Mouse (Mus musculus): ENCODE results near the gene E030025P04Rik.
A peak's percentile ranks its signal among the peaks of the same experiment; 100 is the strongest.

E030025P04Rik gene

GRCm38 (mm10) chr11:109144236-109144635 is at the start of gene E030025P04Rik:
E030025P04Rik (minus strand) TSS chr11:109144369.
- no peak for DNase-seq

GRCm38 (mm10) chr11:109192673-109193557 is 48.7 kb upstream of the E030025P04Rik start:
- DNase-seq = peak; percentile 72 to 84

DNA sequence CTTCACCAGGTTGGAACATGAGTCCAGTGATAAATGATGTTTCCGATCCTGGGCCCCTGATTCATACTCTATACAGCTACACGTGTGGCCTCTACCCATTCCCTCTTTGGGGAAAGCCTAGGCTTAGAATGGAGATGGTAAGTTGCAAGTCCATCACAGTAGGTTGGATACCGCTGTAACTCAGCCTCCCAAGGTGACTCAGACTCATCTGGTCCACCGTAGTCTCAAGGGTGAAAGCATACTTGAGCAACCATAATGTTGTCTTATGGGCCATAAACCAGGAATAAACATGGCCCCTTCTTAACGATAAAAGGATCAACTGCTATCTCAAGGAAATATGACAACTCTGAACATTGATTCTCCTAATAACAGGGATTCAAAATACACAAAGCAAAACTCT is 44.1 kb upstream of the E030025P04Rik start:
- DNase-seq = no peak

GRCm38 (mm10) chr11:109187631-109188184 is 43.5 kb upstream of the E030025P04Rik start:
- DNase-seq = no peak

- DNase-seq = no peak
These were observed 36.9 kb upstream of the E030025P04Rik start for GRCm38 (mm10) chr11:109181118-109181517.

- peak in 1 of 2 experiments; percentile 7 for DNase-seq
These were observed 36.1 kb upstream of the E030025P04Rik start for GRCm38 (mm10) chr11:109180290-109180689.

DNA sequence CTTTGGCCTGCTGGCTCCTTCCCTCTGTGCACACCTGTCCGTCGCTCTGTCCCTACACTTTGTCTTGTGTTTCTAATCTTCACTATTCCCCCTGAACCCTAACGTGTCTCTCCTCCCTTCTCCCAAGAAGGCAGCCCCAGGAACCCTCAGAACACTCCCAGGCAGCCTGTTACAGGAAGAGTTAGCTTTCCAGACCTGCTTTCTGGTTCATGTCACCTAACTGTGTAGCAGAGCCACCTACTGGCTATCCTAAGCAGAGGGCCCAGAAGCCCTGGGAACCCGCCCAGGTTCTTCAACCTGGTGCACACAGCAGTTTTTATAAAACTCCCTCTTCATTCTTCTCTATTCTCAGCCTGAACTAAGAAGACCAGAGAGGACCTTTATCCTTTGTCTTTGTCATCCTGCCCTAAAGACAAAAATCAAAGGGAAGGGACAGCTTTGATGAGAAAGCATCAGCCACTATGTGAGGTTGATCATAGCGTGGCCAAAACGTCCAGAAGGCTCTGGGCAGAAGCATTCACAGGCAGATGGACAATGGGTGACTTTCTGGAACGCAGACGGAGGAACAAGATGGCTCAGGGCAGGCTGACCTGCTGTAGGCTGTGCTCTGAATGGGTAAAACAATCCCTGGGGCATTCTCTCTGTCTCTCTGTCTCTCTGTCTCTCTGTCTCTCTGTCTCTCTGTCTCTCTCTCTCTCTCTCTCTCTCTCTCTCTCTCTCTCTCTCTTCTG is 34.8 kb upstream of the E030025P04Rik start:
- peak; percentile 30 to 40 for DNase-seq

DNA sequence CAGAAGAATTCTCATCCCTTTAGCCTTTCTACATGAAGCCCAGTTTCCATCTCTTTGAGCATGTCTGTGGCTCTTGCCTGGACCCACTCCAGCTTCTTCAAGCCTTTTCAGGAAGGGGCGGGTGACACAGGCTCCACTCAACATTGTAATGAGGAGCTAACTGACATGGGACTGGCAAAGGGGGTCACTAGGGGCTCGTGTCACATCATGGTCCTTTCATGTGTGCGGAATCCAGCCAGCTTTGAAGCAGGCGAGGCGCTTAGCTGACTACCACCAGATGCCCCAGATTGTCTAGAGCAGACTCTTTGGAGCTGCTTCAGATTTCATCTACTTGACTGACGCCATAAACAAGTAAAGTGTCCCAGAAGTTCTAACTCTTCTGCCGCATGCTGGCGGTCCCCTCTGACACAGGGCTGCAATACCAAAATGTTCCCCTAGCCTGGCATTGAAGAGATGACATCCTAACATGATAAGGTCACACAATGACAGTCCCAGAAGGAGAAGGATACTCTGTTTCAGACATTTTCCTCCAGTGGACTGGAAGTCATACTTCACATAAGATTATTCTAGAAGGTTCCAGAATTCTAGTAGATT is 31.3 kb upstream of the E030025P04Rik start:
- no peak for DNase-seq

- DNase-seq = no peak
These were observed 28.1 kb upstream of the E030025P04Rik start for GRCm38 (mm10) chr11:109172224-109172623.

DNA sequence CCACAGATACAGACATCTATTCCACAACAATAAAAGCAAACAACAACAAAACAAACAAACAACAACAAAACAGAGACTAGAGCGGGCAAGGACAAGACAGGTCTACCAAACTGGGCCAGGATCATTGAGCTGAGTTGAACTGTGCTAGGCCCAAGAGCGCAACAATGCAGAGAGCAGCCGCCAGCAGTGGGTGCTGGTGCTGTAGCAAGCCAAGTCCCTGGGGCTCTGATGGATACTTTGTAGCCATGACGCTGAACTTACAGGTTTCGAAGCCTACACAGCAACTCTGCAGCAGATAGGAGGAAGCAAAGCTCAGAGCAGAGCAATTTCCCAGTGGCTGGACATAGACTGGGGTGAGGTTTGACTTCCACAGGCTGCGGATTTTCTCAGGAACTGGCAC is 26.6 kb upstream of the E030025P04Rik start:
- no peak for DNase-seq

DNA sequence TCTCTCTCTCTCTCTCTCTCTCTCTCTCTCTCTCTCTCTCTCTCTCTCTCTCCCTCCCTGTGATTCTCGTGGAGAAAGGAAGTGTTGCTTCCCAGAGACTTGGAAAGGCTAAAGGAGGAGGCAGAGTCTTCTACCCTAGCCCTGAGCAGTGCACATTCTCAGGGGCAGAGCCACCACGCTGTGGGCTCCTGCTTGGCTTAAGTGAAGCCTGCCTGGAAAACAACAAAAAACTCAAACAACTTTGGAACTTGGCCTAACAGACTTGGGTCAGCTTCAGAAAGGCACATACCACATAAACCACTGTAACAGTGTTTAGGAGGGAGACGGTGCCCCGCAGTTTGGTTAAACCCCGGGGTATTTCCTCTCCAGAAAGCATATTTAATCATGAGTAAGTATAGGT is 13.5 kb upstream of the E030025P04Rik start:
- no peak for DNase-seq

- DNase-seq = no peak
These were observed 747 bp upstream of the E030025P04Rik start for GRCm38 (mm10) chr11:109144890-109145341.

DNA sequence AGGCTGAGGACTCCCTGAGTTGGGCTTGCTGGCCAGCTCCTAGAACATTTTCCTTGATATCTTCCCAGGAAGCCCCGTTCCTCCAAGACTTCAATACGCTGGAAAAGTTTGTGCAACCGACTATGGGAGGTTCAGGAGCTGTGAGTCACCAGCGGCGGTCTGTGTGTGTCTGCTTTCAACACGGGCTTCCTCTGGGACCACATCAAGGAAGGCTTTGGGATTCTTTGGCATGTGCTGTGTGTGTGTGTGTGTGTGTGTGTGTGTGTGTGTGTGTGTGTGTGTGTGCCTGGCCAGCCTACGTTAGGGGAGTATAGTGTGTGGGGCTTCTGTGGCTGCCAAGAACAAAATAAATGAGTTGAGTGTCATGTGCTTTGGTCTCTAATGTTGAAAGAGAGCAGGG is 17.7 kb downstream of the E030025P04Rik start:
- no peak for DNase-seq

GRCm38 (mm10) chr11:109125451-109125850 is 18.7 kb downstream of the E030025P04Rik start:
- DNase-seq = no peak

GRCm38 (mm10) chr11:109124284-109124683 is 19.9 kb downstream of the E030025P04Rik start:
- DNase-seq = no peak

DNA sequence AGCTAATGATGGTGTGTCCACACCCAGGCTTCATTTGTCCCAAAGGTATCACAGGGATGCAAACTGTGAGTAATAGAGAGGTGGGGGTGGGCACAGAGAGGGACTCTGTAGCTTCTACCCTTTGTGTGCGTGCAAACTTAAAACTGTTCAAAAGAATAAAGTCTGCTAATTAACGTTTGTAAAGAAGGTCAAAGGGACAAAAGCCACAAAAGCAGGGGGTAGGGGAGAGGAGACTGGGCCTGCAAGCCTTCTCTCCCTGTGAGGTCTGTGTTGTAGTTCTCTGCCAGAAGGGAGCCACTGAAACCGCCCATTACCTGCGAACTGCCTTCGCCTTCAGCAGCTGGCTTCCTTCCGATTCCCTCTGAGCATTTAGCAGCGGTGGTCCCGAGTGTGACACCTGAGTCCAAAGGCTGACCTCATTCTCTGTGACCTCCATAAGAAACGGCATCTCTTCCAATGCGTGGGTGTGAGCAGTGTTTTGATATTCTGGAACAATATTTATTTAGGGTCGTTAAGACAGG is 34.3 kb downstream of the E030025P04Rik start:
- no peak for DNase-seq

- DNase-seq = no peak
These were observed 35.1 kb downstream of the E030025P04Rik start for GRCm38 (mm10) chr11:109109056-109109455.

GRCm38 (mm10) chr11:109107518-109108205 is 36.5 kb downstream of the E030025P04Rik start:
- DNase-seq = no peak

GRCm38 (mm10) chr11:109106751-109107150 is 37.4 kb downstream of the E030025P04Rik start:
- DNase-seq = no peak

- no peak for DNase-seq
These were observed 38.0 kb downstream of the E030025P04Rik start for GRCm38 (mm10) chr11:109106181-109106580.

DNA sequence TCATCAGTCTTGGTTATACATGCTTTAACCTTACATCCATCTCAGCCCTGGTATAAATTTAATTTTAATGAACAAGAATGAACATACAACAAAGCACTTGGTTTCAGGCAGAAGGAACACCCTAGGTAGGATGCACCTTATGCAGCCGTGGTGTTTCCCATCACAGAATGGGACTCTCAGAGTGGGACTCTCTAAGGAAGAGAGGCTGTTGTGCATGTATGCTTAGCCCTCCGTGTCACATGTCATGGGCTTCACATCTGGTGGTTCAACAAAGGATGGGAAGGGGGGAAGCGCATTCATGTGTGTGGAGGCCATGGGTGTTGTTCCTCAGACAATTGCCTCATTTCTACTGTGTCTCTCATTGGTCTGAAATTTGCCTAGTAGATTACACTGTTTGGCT is 40.8 kb downstream of the E030025P04Rik start:
- DNase-seq = no peak

DNA sequence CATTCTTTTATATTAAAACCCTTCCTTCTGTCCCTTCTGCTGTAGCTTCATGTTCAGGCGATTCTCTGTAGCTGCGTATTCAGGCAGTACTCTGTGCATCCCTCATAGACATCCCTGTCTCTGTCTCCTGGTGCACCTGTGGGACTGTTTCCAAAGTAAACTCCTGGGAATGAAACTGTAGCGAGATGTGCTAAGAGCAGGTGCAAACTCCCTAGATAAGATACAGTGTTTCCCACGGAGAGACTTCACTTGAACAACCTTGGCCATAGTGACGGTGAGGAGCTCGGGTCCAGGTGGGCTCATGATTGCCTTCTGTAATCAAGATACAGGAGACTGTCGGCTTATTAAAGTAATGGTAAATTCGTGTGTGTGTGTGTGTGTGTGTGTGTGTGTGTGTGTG is 41.5 kb downstream of the E030025P04Rik start:
- DNase-seq = no peak

Data from kidney, postnatal 25 days (tissue).